Mouse (Mus musculus) lung, embryonic 14.5 days (tissue): ENCODE measurements around the gene Bbc3. TPM values are rescaled to one million over a fixed set of nuclear protein-coding genes. Genes with fewer than 3 reads are reported as not detected.

Experiments
- ATAC-seq: fragments of 200-750 bp; cut with Nextera tagmentation; 2 replicates; pipeline ENCODE4 v1.8.0; 2017; ENCODE audit warnings: mild to moderate bottlenecking, moderate TSS enrichment, moderate library complexity; ENCODE audit not compliant: insufficient read depth
- DNase-seq: peaks from one replicate; pipeline ENCODE4 v3.0.0-alpha.2; 2015
- H3K27ac ChIP-seq: fragments of 300-500 bp; sonication (generic); 2 replicates; pipeline ENCODE4 v1.5.1; 2014; ENCODE audit warnings: low read depth, mild to moderate bottlenecking, moderate library complexity
- H3K27me3 ChIP-seq: fragments of 300-500 bp; sonication (generic); 2 replicates; pipeline ENCODE4 v1.6.1; 2014; ENCODE audit warnings: low read length, control low read depth; ENCODE audit not compliant: insufficient read depth
- H3K36me3 ChIP-seq: fragments of 300-500 bp; sonication (generic); 2 replicates; pipeline ENCODE4 v1.6.1; 2014; ENCODE audit warnings: control low read depth; ENCODE audit not compliant: insufficient read depth
- H3K4me1 ChIP-seq: fragments of 300-500 bp; sonication (generic); 2 replicates; pipeline ENCODE4 v1.6.1; 2014; ENCODE audit warnings: antibody characterized with exemption, control low read depth; ENCODE audit not compliant: insufficient read depth
- H3K4me2 ChIP-seq: fragments of 300-500 bp; sonication (generic); 2 replicates; pipeline ENCODE4 v1.6.1; 2014; ENCODE audit warnings: mild to moderate bottlenecking
- H3K4me3 ChIP-seq: fragments of 300-500 bp; sonication (generic); 2 replicates; pipeline ENCODE4 v1.5.1; 2014; ENCODE audit warnings: low read depth, low read length
- H3K9ac ChIP-seq: fragments of 300-500 bp; sonication (generic); 2 replicates; pipeline ENCODE4 v1.6.1; 2014
- H3K9me3 ChIP-seq: fragments of 300-500 bp; sonication (generic); 2 replicates; pipeline ENCODE4 v1.6.1; 2016; ENCODE audit warnings: low read depth, low read length, control low read depth
- CTCF ChIP-seq: IDR thresholded peaks from 2 replicates; pipeline ENCODE4 v1.5.1; 2016; ENCODE audit warnings: antibody characterized with exemption, low read depth
- WGBS: fragments of 180-500 bp; shearing (Covaris S2); extraction: QIAGEN DNeasy Blood & Tissue Kit; methylation state at CpG from one replicate; pipeline ENCODE4 v1.1.7; 2014; 5-methylcytosine and 5-hydroxymethylcytosine counted together
- polyA plus RNA-seq: library from polyadenylated mRNA; unstranded; fragments of >200 nt; fragmentation: Nextera tagmentation; extraction: Ambion mirVana; gene quantifications from 2 replicates; pipeline ENCODE4 v1.2.1, GENCODE M21; 2014

Bbc3 gene
- polyA plus RNA-seq, 1 experiment from 2014 or later, result 6.4 TPM

GRCm38 (mm10) chr7:16284001-16284400, 24.2 kb upstream of the Bbc3 start:
- no peak for TF ChIP-seq CTCF
- H3K9ac ChIP-seq, result no peak overlapping the region
- no peak overlapping the region for H3K4me2 ChIP-seq
- H3K4me3 ChIP-seq, result no peak overlapping the region
- peaks cover 50% of the 10 kb centered on the region for H3K36me3 ChIP-seq
- WGBS, result 92% methylated on average over 8 of the region's 8 CpGs
- no peaks in the 10 kb centered on the region for H3K4me1 ChIP-seq
- H3K27me3 ChIP-seq, result no peaks in the 10 kb centered on the region
- H3K9me3 ChIP-seq, result no peaks in the 10 kb centered on the region
- H3K27ac ChIP-seq, result no peak overlapping the region
- no peak for ATAC-seq
- DNase-seq, result no peak

- WGBS, result 37% methylated on average over 9 of the region's 9 CpGs
- Histone ChIP-seq H3K4me1 (no peaks in the 10 kb centered on the region), H3K4me3 (peak overlapping the region; percentile 57), H3K9me3 (no peaks in the 10 kb centered on the region), H3K9ac (no peak overlapping the region), H3K27ac (peak overlapping the region; percentile 69), H3K4me2 (peak overlapping the region; percentile 71), H3K36me3 (peaks cover 46% of the 10 kb centered on the region), H3K27me3 (no peaks in the 10 kb centered on the region)
- ATAC-seq (no peak), DNase-seq (no peak)
- no peak for TF ChIP-seq CTCF
Observed at GRCm38 (mm10) chr7:16284904-16285303, 23.3 kb upstream of the Bbc3 start.

GRCm38 (mm10) chr7:16285450-16286025, 22.7 kb upstream of the Bbc3 start:
- H3K9me3 ChIP-seq, result no peaks in the 10 kb centered on the region
- peaks cover 40% of the 10 kb centered on the region for H3K36me3 ChIP-seq
- peak; percentile 84 for DNase-seq
- H3K4me3 ChIP-seq, result peak overlapping the region; percentile 57
- H3K27ac ChIP-seq, result peak overlapping the region; percentile 69
- no peak overlapping the region for H3K9ac ChIP-seq
- TF ChIP-seq CTCF, result no peak
- H3K4me2 ChIP-seq, result peak overlapping the region; percentile 71
- H3K4me1 ChIP-seq, result no peaks in the 10 kb centered on the region
- no peaks in the 10 kb centered on the region for H3K27me3 ChIP-seq
- WGBS, result 0% methylated on average over 14 of the region's 14 CpGs
- peak; percentile 75 for ATAC-seq

- peak within 1 kb of the TSS; percentile 71 for H3K4me2 ChIP-seq
- ATAC-seq, result peak; percentile 91
Observed at GRCm38 (mm10) chr7:16286026-16286961, 21.9 kb upstream of the Bbc3 start, which contains the start of gene Ccdc9. Gene Ccdc9, minus strand, starts transcription at chr7:16286795.

GRCm38 (mm10) chr7:16287016-16287415, 21.2 kb upstream of the Bbc3 start:
- TF ChIP-seq CTCF, result no peak
- ATAC-seq, result no peak
- 67% methylated on average over 2 of the region's 2 CpGs for WGBS

More at GRCm38 (mm10) chr7:16286026-16286961, 21.9 kb upstream of the Bbc3 start, which contains the start of gene Ccdc9:
- WGBS, result under 1% methylated on average over 70 of the region's 70 CpGs
- Histone ChIP-seq H3K4me3 (peak within 1 kb of the TSS; percentile 57), H3K27me3 (no peaks in the 10 kb centered on the region), H3K9ac (peak within 1 kb of the TSS; percentile 64), H3K9me3 (no peaks in the 10 kb centered on the region), H3K27ac (peak within 1 kb of the TSS; percentile 93), H3K4me1 (no peaks in the 10 kb centered on the region), H3K36me3 (peaks cover 32% of the 10 kb centered on the region)
- TF ChIP-seq CTCF, result no peak
- peak; percentile 100 for DNase-seq

GRCm38 (mm10) chr7:16287791-16288190, 20.4 kb upstream of the Bbc3 start:
- Histone ChIP-seq H3K4me3 (no peak overlapping the region), H3K4me2 (no peak overlapping the region), H3K27me3 (no peaks in the 10 kb centered on the region), H3K36me3 (peaks cover 17% of the 10 kb centered on the region), H3K4me1 (no peaks in the 10 kb centered on the region), H3K9me3 (no peaks in the 10 kb centered on the region), H3K27ac (no peak overlapping the region), H3K9ac (no peak overlapping the region)
- ATAC-seq (no peak), DNase-seq (no peak)
- TF ChIP-seq CTCF, result no peak
- WGBS, result 67% methylated on average over 1 of the region's 1 CpGs

More at GRCm38 (mm10) chr7:16287016-16287415, 21.2 kb upstream of the Bbc3 start:
- H3K27ac ChIP-seq, result peak overlapping the region; percentile 93
- H3K9me3 ChIP-seq, result no peaks in the 10 kb centered on the region
- H3K4me1 ChIP-seq, result no peaks in the 10 kb centered on the region
- H3K27me3 ChIP-seq, result no peaks in the 10 kb centered on the region
- peaks cover 25% of the 10 kb centered on the region for H3K36me3 ChIP-seq
- H3K4me3 ChIP-seq, result peak overlapping the region; percentile 57
- peak overlapping the region; percentile 71 for H3K4me2 ChIP-seq
- DNase-seq, result no peak
- H3K9ac ChIP-seq, result peak overlapping the region; percentile 64

GRCm38 (mm10) chr7:16294346-16294745, 13.8 kb upstream of the Bbc3 start:
- Histone ChIP-seq H3K27ac (peak overlapping the region; percentile 37; the same call in 1 of the 2 replicates), H3K27me3 (no peaks in the 10 kb centered on the region), H3K9me3 (no peaks in the 10 kb centered on the region), H3K9ac (peak overlapping the region; percentile 38; the same call in 1 of the 2 replicates), H3K4me1 (no peaks in the 10 kb centered on the region), H3K4me2 (peak overlapping the region; percentile 73), H3K4me3 (no peak overlapping the region), H3K36me3 (no peaks in the 10 kb centered on the region)
- no peak for ATAC-seq
- 28% methylated on average over 4 of the region's 4 CpGs for WGBS
- DNase-seq, result peak; percentile 82
- no peak; the same call in 1 of the 2 replicates for TF ChIP-seq CTCF
